Mouse (Mus musculus): ENCODE results near the gene Gm8369.

GRCm38 (mm10) chr19:11501326-11501725, 15.6 kb downstream of the Gm8369 start:
- TF ChIP-seq GATA1 (IDR thresholded peaks at IDR 0.05; ENCODE audit: low read depth, low read length) (no peak), ETS1 (IDR thresholded peaks at IDR 0.05; ENCODE audit: low read depth, low read length) (no peak), USF1 (IDR thresholded peaks at IDR 0.05; ENCODE audit: low read depth, low read length) (no peak), NELFE (IDR thresholded peaks at IDR 0.05; ENCODE audit: low read depth, low read length) (no peak)
